Mouse (Mus musculus): ENCODE data around the gene Shc1.
A peak's percentile ranks its signal among the peaks of the same experiment; 100 is the strongest.

Gene Shc1

DNA sequence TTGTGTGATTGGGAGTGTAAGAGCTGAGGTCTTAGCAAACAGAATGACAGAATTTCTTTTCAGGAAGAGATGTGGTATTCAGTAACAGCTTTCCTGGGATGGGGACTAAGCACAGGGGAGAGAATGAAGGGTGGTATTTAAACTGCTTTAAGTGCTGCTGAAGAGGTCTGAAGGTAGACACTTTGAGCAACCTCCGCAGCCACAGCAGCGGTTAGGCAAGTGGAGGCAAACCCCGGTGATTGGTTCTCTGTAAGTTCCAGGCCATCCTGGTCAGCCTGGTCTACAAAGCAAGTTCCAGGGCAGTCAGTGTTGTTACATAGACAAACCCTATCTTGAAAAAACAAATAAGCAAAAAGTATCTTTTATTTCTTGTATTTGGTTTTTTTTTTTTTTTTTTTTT lies 1.7 kb downstream of the Shc1 start:
- no peak for DNase-seq

DNA sequence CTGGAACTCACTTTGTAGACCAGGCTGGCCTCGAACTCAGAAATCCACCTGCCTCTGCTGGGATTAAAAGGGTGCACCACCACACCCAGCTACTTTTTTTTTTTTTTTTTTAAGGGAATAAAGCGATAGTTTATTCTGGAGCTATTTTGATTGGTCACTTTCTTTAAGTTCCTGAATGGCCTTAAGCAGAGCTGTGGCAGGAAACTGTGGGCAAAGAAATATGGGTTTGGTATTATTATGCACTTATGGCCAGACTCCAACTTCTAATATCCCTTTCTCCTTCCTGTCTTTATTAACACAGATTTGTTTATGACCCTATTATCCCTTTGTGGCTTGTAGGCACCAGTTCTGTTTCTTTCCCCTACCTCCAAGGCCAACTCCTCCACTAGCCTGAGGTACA lies 2.2 kb downstream of the Shc1 start:
- DNase-seq, result no peak

DNA sequence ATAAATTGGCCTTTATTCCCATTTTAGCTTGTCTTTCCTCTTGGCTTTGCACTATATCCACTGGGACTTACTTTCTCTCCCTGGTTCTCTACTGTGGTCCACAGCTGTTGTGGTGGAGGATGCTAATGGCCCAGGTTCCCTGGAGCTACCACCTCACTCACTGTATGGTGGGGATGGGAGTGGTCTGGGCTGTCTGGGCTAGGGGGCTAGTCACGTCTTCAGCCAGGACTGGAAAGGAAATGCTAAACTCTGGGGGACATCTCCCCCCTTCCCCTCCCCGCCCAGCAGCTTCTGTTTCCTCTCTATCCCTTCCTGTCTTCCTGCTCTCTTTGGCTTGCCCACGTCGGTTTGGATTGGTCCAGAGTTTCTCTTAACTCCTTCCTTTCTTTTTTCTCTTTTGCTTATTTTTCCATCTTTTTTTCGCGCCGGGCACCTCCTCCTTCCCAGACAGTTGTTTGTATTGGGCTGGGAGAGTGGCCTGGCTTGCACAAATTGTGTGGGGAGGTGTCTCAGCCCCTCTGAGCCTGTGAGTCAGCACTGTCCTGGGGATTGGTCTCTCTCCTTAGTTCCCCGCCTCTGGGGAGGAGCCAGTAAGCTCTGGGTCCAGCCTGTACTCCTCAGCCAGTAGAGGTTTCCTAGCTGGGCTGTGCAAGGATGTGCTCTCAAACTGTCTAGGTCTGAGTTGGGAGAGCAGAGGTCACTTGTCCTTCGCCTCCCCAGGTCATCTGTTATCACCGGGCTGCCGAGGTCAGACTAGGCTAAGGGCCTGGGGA lies 2.9 kb downstream of the Shc1 start:
- peak; percentile 100 for DNase-seq

DNA sequence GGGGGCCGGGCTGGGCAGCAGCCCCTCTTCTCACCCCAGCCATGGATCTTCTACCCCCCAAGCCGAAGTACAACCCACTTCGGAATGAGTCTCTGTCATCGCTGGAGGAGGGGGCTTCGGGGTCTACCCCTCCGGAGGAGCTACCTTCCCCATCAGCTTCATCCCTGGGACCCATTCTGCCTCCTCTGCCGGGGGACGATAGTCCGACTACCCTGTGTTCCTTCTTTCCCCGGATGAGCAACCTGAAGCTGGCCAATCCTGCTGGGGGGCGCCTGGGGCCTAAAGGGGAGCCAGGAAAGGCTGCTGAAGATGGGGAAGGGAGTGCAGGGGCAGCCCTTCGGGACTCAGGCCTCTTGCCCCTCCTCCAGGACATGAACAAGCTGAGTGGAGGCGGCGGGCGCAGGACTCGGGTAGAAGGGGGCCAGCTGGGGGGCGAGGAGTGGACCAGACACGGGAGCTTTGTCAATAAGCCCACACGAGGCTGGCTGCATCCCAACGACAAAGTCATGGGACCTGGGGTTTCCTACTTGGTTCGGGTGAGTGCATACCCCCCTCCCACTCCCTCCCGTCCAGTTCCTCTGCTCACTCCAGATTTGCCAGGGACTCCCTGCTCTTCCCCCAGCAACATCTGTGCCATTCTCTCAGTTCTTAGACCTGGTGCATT lies 3.7 kb downstream of the Shc1 start:
- peak; percentile 96 for DNase-seq

DNA sequence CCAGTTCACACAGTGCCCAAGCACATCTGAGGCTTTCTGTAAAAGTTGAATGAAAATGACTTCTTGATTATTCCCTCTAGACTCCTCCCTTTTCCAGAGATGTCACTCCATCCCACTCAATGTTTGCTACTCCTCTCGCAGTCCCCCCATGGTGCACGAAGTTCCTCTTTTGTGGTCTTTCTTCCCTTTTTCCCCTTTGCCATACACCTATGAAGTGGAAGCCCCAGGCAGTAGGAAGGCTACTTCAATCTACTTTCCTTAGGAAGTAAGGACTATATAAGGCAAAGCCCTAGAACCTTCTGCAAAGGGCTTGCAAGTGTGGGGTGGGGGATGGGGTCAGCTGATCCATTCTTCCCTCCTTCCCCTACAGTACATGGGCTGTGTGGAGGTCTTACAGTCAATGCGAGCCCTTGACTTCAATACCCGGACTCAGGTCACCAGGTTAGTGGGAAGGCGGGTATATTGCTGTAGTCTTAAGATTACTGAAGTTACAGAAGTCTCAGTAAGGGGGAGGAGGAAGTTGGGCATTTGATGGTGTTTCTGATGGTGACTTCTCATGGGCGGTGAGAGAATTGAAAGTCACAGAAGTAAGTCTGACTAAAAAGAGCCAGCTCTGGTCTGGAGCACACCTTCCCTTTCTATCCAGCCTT lies 4.4 kb downstream of the Shc1 start:
- peak; percentile 92 for DNase-seq

DNA sequence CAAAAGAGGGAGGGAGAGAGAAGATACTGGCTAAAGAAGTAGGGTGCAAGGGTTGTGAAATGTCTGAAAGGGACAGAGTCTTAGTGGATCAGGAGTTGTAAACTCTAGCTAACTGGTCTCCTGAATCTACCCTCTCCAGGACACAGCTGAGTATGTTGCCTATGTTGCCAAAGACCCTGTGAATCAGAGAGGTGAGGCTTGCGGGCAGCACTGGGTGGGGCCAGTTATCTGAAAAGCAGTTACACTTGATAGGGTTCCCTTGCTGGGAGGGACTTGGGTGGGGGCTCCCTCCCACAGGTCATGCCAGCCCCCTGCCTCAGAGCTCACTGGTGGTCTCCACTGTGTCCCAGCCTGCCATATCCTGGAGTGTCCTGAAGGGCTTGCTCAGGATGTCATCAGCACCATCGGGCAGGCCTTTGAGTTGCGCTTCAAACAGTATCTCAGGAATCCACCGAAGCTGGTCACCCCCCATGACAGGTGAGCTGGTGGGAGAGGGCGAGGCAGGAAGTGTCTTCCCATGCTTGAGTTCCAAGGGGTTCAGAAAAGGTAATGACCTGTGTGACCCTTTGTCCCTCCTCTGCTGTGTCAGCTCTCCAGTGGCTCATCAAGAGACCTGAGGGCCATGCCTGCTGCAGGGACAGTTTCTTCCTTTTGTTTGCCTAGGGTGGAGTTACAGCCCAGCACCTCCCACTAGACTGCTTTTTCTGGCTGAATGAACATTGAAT lies 6.3 kb downstream of the Shc1 start:
- DNase-seq, result peak; percentile 90

DNA sequence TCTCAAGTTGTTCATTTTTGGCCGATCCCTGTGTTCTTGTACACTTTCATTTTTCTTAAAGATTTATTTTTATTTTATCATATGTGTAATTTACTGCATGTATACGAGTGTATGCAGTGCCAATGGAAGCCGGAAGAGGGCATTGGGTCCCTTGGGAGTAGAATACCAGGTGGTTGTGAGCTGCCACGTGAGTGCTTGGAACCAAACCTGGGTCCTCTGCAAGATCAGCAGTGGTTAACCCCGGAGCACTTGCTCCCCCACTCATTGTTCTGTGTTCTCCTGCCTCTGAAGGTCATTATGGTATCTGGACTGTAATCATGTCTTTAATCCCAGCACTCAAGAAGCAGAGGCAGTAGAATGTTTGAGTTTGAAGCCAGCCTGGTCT lies 6.9 kb downstream of the Shc1 start:
- DNase-seq, result no peak

DNA sequence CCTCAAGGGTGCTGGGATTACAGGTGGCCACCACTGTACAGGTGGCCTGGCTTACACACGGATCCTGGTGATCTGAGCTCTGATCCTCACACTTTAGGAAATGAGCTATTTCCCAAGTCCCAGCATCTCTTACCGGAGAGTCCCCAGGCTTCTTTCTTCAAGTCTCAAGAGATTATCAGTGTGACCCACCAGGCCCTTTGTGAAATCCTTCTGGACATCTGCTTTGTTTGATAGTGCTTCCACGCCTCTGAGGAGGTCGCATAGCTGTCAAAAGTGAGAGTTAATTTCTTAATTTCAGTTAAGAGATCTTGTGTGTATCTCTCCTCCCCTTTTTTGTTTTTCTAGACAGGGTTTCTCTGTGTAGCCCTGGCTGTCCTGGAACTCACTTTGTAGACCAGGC lies 7.6 kb downstream of the Shc1 start:
- DNase-seq, result no peak

DNA sequence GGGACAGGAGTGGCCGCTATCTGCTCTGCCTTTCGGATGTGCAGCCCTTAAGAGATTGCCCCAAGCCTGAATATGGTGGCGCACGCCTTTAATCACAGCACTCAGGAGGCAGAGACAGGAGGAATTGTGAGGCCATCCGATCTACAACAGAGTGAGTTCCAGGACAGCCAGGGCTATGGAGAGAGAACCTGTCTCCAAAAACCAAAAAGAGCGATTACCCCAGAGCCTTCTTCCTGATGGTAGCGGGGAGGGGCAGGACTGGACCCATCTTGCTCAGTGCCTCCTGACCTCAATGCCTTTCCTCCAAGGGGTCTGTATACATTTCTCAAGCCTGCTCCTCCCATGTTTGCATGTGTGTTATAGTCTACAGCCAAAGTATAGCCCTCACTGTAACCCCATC lies 10.8 kb downstream of the Shc1 start:
- peak; percentile 91 for DNase-seq

DNA sequence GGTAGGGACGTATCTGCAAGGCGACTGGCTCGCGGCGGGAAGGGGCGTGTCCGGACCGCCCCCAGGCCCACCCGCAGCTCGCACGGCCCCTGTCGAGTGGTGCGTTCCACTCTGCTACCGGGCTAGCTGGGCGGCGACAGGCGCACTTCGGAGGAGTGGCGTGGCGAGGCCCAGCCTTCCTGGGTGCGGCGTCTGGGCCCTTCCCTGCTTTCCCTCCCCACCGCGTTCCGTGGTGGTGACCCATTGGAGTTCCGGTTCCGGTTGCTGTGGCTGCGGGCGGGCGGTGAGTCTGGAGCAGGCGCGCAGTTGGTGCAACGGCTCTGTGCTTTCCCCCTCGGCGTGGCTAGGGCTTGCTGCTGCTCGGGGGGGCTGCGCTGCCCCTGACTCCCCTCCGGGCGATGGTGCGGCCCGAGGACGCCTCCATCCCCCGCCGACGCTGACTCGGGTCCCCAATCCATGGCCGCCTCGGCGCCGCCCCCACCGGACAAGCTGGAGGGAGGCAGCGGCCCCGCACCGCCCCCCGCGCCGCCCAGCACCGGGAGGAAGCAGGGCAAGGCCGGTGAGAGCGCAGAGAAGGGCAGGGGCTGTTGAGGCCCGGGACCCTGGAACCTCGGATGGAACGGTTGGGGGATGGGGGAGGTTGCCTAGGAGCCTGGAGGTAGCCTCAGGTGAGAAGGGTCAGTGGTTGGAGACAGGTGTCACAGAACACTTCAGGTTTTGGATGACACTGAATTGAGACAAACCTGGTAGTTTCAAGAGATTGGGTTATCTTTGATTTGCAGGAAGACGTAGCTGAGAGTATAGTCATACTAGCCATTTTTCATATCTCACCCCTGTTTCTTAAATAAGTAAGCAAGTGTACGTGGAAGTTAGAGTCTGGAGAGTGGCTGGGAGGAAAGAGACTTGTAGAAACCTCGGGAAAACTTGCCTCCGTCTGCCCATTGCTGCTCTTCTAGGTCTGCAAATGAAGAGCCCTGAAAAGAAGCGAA lies 12.2 kb downstream of the Shc1 start, which contains the start of gene Pygo2:
Gene Pygo2 (plus strand): TSS at position 44 of the 989 bp plus-strand sequence.
- DNase-seq, result peak; percentile 100

DNA sequence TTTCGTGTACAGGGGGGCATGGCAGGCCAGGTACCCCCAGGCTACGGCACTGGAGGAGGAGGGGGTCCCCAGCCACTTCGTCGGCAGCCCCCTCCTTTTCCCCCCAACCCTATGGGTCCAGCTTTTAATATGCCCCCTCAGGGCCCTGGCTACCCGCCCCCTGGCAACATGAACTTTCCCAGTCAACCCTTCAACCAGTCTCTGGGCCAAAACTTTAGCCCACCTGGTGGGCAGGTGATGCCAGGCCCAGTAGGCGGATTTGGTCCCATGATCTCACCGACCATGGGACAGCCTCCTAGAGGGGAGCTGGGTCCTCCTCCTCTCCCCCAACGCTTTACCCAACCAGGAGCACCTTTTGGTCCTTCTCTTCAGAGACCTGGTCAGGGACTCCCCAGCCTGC lies 14.4 kb downstream of the Shc1 start:
- DNase-seq, result peak; percentile 93

DNA sequence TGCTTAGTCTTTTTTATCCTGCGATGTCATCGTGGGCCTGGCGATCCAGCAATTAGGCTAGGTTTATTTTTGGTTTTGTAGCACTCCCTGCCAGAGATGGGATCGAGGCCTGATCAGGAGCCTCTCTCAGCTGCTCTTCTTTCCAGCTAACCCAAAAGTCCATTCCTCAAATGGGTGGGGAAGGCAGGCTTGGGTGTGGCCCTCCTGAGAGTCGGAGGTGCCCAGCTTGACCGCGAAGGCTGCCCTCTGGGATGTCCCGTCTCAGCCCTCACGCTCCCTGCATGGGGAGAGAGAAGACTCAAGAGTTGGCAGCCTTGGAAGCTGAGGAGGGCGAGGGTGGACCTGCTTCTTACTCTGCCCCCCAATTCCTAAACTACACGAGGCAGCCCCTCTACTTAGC lies 16.3 kb downstream of the Shc1 start:
- no peak for DNase-seq

DNA sequence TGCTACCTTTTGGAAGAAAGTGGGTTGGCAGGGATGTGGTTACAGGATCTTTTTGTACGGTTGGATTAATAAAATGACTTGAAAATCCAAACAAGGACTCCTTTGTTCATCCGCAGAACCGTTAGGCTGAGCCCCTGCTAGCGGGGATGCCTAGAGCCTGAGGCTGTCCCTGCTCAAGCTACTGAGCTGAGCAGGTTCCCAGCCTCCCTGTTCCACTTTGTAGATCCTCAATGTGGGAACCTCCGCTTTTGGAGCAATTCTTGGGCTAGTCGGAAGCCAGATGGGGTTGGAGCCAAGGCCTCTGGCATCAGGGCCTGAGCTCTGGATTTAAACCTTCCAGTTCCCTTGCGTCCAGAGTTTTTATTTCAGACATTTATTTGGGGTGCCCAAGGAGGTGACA lies 16.8 kb downstream of the Shc1 start:
- DNase-seq, result peak; percentile 89

DNA sequence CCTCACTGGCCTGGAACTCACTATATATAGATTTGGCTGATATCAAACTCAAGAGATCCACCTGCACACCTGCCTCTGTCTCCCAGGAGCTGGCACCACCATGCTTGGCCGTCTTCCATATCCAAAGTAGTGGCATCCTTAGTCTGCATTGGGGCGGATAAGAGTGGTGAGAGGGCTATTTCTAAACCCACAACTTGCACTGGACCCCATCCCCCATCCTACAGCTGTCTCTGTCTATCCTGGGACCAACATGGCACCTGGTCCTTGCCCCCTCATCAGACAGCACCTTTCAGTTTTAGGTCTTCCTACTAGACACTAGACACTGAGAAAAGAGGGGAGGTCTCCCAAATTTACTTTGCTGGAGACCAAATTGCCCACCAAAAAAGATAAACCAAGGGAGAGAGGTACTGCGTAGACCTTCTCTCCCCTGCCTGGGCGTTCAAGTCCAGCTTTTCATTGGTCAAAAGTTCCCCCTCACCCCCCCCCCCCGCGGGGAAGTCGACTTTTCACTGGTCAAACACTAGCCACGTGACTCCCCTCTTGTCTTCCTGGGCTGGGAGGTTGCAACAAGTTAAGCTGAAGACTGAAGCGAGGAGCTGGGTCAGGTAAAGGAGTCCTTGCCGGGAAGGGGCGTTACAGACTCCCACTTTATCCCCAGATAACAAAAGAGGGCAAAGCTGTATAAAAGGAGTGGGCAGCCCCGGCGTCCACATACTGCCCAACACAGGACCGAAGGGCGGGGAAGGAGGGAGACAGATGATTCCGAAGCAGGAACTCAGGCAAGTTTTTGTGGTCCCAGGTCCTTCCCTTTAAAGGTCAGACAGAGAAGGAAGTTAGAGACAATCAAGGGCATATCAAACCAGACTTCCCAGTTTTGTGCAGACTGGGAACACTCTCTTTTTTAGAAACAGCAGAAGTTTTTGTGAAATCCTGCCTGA lies 18.2 kb downstream of the Shc1 start, which contains the start of gene Pbxip1:
Gene Pbxip1 (plus strand): TSS at position 531 of the 938 bp plus-strand sequence.
- DNase-seq, result peak; percentile 99

DNA sequence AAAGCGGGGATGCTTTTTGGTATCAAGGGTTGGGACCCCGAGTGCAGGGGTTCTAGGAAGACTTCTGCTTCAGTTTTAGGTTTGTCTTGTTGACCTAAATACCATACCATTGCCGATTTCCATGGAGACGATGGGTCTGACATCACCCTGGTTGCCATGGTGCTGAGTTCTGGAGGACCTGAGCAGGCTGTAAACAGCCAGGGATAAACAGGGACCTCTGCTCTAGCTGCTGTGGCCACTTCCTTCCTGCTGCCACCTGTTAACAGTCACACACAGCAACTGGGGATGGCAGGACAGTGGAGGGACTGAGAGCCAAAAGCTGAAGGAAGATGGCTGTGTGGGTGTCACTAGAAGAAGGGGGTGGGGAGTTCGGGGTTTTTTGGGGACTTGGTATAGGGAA lies 19.0 kb downstream of the Shc1 start:
- peak; percentile 95 for DNase-seq

DNA sequence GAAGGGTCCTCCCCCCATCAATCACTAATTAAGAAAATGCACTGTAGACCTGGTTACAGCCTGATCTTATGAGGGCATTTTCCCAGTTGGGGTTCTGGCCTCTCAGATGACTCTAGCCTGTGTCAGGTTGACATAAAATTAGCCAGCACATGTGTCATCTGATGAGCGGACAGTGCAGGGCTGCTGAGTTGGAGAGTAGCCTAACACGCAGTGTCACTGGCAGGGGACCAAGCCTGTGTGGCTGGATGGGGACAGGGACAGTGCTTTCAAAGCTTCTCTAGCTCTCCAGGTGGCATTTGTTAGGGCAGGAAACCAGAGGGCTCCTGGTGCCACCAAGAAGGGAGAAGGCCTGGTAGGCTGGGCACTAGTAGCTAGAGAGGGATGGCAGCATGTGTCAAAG lies 22.4 kb downstream of the Shc1 start:
- DNase-seq, result peak; percentile 92

DNA sequence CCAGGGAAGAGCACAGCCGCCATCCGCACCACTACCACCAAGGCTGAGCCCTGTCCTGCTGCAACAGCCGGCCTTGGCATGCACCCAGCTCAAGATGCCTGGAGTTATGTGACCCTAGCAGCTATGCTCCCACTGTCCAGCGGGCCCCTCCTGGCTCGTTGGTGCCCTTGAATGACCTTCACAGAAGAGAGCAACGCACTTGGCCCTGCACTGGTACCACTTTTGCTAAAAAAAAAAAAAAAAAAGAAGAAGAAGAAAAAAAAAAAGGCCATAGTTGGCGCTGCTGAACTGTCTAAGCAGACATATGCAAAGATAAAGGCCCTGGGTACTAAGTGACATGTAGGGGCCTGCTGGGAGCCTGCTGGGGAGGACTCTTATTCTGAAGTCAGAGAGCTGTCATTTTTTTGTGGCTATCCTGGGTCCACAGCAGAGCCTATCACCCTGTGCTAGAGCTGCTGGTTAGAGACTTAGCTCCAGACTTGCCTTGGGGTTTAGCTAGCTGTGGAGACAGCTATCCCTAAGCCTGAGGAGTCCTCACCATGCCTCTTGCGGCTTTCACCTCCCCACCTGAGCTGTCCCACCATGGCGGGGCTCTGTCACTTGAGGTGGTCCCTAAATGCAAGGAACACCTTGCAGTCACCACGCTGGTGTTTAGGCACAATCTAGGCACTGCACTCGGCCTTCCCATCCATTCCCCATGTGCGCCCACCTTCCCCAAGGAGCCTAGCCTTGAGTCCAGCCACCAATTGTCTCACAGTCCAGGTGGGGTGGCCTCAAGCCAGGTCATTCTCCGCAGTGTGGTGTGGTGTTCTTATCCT lies 30.7 kb downstream of the Shc1 start:
- DNase-seq, result peak; percentile 93

DNA sequence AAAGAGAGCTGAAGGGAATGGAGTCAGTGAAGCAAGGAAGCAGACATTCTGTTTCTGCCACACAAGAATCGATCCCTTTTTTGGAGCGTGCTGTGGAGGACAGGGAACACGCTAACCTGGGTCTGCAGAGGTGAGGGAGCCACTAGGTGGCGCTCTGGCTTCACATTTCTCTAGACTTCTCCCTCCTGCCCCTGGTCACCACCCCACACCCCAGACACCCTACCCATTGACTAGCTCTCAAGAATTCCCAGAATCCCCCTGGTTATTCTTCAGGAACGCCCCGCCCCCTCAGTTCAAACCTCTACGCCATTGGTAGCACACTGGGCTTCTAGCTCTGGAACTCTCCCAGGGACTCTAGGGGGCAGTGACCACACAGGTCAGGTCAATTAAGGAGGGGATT lies 31.3 kb downstream of the Shc1 start:
- peak; percentile 96 for DNase-seq

DNA sequence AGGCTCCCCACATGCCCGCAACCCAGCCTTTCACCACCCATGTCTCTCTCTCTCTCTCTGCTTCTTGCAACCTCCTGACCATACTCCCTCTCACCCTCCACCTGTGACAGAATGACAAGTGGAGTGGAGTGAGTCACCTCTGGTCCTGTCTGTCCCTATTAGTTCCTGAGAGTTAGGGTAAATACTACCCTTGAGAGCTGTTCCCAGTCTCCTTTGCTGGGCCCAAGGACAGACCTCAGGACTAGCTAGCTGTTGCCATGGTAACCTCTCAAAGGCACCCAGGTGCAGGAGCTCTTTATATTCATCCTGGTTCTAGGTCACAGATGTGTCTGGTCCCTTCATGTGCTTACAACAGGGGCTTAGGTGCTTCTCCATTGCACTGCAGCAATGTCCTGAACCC lies 33.7 kb downstream of the Shc1 start:
- DNase-seq, result no peak
